Mouse (Mus musculus): Measurements from ENCODE around the gene Macrod2. TPM values are rescaled to one million over a fixed set of nuclear protein-coding genes. Genes with fewer than 3 reads are reported as not detected.
A peak's percentile ranks its signal among the peaks of the same experiment; 100 is the strongest.

Gene Macrod2
- polyA plus RNA-seq (2016; fragmentation: Nextera tagmentation; extraction: Ambion mirVana): 22.7 and 24.9 TPM in 2 replicates

GRCm38 (mm10) chr2:140395179-140395578 lies at the start of gene Macrod2:
Gene Macrod2, plus strand, starts transcription at chr2:140395309.
- WGBS: under 1% methylated on average over 47 of the region's 47 CpGs

DNA sequence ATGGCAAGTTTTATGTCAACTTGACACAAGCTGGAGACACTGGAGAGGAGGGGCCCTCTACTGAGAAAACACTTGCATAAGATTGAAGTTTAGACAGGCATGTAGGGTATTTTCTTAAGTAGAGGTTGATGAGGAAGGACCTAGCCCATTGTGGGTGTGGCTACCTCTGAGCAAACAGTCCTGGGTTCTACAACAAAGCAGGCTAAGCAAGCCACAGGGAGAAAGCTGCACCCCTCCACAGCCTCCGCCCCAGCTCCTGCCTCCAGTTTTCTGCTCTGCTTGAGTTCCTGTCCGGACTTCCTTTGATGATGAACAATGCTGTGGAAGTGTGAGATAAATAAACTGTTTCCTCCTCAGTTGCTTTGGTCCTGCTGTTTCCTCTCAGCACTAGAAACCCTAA lies 35.2 kb upstream of the Macrod2 start:
- Histone ChIP-seq H3K4me3 (no peak overlapping the region), H3K4me2 (no peak overlapping the region), H3K9me3 (replicated peaks) (no peaks in the 10 kb centered on the region), H3K27me3 (replicated peaks) (no peaks in the 10 kb centered on the region), H3K27ac (ENCODE audit: poor library complexity, severe bottlenecking) (no peak overlapping the region), H3K36me3 (no peaks in the 10 kb centered on the region), H3K4me1 (replicated peaks) (no peaks in the 10 kb centered on the region), H3K9ac (no peak overlapping the region)
- WGBS: 34% methylated on average over 2 of the region's 2 CpGs
- ATAC-seq (ENCODE audit: insufficient number of reproducible peaks, low FRiP score): peak; percentile 73

More at GRCm38 (mm10) chr2:140395179-140395578, at the start of gene Macrod2:
- Histone ChIP-seq H3K4me1 (replicated peaks) (no peaks in the 10 kb centered on the region), H3K4me3 (peak within 1 kb of the TSS; percentile 71), H3K36me3 (no peaks in the 10 kb centered on the region), H3K9ac (peak within 1 kb of the TSS; percentile 80), H3K27me3 (replicated peaks) (no peaks in the 10 kb centered on the region), H3K9me3 (replicated peaks) (no peaks in the 10 kb centered on the region), H3K27ac (ENCODE audit: poor library complexity, severe bottlenecking) (peak within 1 kb of the TSS; percentile 54; the same call in 1 of the 2 replicates), H3K4me2 (peak within 1 kb of the TSS; percentile 80)
- peak; percentile 99 for ATAC-seq (ENCODE audit: insufficient number of reproducible peaks, low FRiP score)

DNA sequence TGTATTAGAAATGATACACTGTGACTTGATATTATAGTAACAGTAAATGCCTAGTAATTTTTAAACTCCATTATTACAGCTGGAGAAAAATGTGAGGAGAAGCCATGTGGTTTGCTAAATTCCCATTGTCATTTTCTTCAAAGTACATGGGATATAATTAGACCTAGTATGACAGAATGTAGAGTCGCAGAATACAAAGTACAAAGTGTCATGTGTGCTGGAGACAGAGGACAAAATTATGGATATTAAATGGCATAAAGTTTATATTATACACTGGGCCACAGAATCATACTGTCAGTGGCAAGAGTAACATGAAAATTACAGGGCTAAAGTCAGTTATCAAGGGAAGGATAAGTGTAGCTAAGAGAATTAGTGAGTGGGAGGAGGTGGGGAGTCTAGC lies 30.3 kb upstream of the Macrod2 start:
- Histone ChIP-seq H3K9me3 (replicated peaks) (no peaks in the 10 kb centered on the region), H3K4me3 (no peak overlapping the region), H3K9ac (no peak overlapping the region), H3K4me2 (no peak overlapping the region), H3K4me1 (replicated peaks) (no peaks in the 10 kb centered on the region), H3K27ac (ENCODE audit: poor library complexity, severe bottlenecking) (no peak overlapping the region), H3K27me3 (replicated peaks) (no peaks in the 10 kb centered on the region), H3K36me3 (no peaks in the 10 kb centered on the region)
- ATAC-seq (ENCODE audit: insufficient number of reproducible peaks, low FRiP score): no peak
- 71% methylated on average over 1 of the region's 1 CpGs for WGBS

DNA sequence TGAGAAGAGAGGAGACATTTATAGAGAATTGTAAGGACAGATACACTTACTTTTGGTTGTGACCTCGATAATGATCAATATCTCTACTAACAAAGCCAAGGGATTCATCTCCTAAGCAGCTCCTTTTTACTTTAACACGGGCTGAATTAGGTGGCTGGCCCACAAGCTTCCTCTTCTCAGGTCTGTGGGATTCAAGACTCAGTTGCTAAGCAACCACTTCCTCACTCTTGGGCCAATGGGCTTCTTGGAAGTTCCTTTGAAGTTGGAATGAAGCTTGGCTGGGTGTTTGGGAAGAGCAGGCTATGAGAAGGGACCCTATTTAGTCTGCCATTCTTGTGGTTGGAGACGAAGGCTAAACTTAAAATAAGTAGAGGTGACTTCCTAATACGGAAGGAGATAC lies 5.6 kb upstream of the Macrod2 start, which contains the start of gene Sel1l2:
Sel1l2 (minus strand) TSS at position 182 of the 400 bp plus-strand sequence.
- Histone ChIP-seq H3K9me3 (replicated peaks) (no peaks in the 10 kb centered on the region), H3K4me1 (replicated peaks) (no peaks in the 10 kb centered on the region), H3K27me3 (replicated peaks) (no peaks in the 10 kb centered on the region), H3K27ac (ENCODE audit: poor library complexity, severe bottlenecking) (no peak within 1 kb of the TSS), H3K4me3 (no peak within 1 kb of the TSS), H3K36me3 (no peaks in the 10 kb centered on the region), H3K4me2 (no peak within 1 kb of the TSS), H3K9ac (no peak within 1 kb of the TSS)
- 39% methylated on average over 4 of the region's 4 CpGs for WGBS
- ATAC-seq (ENCODE audit: insufficient number of reproducible peaks, low FRiP score): no peak

- Histone ChIP-seq H3K9me3 (replicated peaks) (no peaks in the 10 kb centered on the region), H3K27ac (ENCODE audit: poor library complexity, severe bottlenecking) (peak overlapping the region; percentile 54; the same call in 1 of the 2 replicates), H3K36me3 (no peaks in the 10 kb centered on the region), H3K27me3 (replicated peaks) (no peaks in the 10 kb centered on the region), H3K9ac (peak overlapping the region; percentile 80), H3K4me3 (peak overlapping the region; percentile 71), H3K4me1 (replicated peaks) (no peaks in the 10 kb centered on the region), H3K4me2 (peak overlapping the region; percentile 80)
- under 1% methylated on average over 56 of the region's 58 CpGs for WGBS
- peak; percentile 73 for ATAC-seq (ENCODE audit: insufficient number of reproducible peaks, low FRiP score)
Observed at GRCm38 (mm10) chr2:140395744-140396231, 679 bp downstream of the Macrod2 start.

DNA sequence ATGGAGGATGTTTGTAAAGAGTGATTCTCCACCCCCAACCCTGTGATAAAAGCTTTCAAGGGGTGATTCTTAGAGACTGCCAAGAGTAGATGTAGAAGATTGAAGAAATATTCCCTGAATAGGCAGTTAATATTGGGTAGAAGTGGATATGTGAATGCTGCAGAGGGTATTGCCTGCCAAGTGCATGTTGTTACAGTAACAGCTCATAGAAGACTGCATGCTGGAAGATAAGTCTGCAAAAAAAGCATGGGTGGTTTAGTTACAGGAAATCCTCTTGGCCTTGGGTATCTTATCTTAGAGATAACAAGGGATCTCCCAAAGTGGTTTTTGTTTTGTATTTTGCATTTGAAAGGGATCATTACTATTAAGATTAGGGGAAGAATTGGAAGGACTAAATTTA lies 30.7 kb downstream of the Macrod2 start:
- H3K9ac ChIP-seq: no peak overlapping the region
- H3K4me3 ChIP-seq: no peak overlapping the region
- H3K36me3 ChIP-seq: no peaks in the 10 kb centered on the region
- H3K27me3 ChIP-seq (replicated peaks): no peaks in the 10 kb centered on the region
- no peak overlapping the region for H3K4me2 ChIP-seq
- no peak overlapping the region for H3K27ac ChIP-seq (ENCODE audit: poor library complexity, severe bottlenecking)
- ATAC-seq (ENCODE audit: insufficient number of reproducible peaks, low FRiP score): no peak
- H3K9me3 ChIP-seq (replicated peaks): no peaks in the 10 kb centered on the region
- no peaks in the 10 kb centered on the region for H3K4me1 ChIP-seq (replicated peaks)

DNA sequence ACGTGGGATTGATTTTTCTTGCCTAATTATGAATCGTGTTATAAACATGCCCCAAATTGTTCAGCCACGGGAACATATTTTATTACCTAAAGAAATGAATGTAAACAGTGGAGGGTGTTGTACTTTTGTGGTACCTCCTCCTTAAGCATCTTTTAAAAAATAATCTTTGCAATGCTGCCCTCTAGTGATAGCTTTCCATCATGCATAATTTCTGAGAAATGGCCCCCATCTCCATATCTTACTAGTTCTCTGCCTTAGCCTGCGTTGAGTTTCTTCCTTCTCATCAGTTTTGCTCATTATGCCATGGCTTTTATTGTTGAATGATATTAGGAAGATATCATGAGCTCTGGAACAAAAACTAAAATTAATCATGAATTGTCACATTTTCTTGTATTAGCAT lies 32.2 kb downstream of the Macrod2 start:
- Histone ChIP-seq H3K4me2 (no peak overlapping the region), H3K4me1 (replicated peaks) (no peaks in the 10 kb centered on the region), H3K27ac (ENCODE audit: poor library complexity, severe bottlenecking) (no peak overlapping the region), H3K36me3 (no peaks in the 10 kb centered on the region), H3K4me3 (no peak overlapping the region), H3K9me3 (replicated peaks) (no peaks in the 10 kb centered on the region), H3K9ac (no peak overlapping the region), H3K27me3 (replicated peaks) (no peaks in the 10 kb centered on the region)
- 16% methylated on average over 4 of the region's 4 CpGs for WGBS
- ATAC-seq (ENCODE audit: insufficient number of reproducible peaks, low FRiP score): no peak

GRCm38 (mm10) chr2:140439081-140439480 lies 44.0 kb downstream of the Macrod2 start:
- H3K9me3 ChIP-seq (replicated peaks): no peaks in the 10 kb centered on the region
- H3K27me3 ChIP-seq (replicated peaks): no peaks in the 10 kb centered on the region
- no peak overlapping the region for H3K4me3 ChIP-seq
- H3K4me1 ChIP-seq (replicated peaks): no peaks in the 10 kb centered on the region
- ATAC-seq (ENCODE audit: insufficient number of reproducible peaks, low FRiP score): no peak
- no peak overlapping the region for H3K4me2 ChIP-seq
- H3K36me3 ChIP-seq: no peaks in the 10 kb centered on the region
- no peak overlapping the region for H3K27ac ChIP-seq (ENCODE audit: poor library complexity, severe bottlenecking)
- no peak overlapping the region for H3K9ac ChIP-seq
- WGBS: 72% methylated on average over 4 of the region's 4 CpGs

DNA sequence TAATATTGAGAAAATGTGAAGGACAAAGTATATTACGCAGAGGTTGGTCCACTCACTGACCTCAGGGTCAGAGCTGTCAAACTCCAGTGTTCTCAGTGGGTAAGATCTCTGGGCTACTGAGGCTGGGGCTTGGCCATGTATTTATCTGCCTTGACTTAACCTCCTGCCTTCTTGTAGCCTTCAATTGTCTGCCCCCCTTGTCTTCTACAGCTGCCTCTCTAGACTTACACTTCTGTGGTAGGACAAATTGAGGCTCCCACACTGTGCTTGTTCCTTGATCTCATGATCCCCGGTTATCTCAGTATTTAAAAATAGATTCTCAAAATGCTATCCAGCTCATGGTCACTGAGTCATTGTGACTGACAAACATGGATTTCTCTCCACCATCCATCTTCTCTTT lies 53.5 kb downstream of the Macrod2 start:
- Histone ChIP-seq H3K27me3 (replicated peaks) (no peaks in the 10 kb centered on the region), H3K9ac (no peak overlapping the region), H3K27ac (ENCODE audit: poor library complexity, severe bottlenecking) (no peak overlapping the region), H3K4me3 (no peak overlapping the region), H3K36me3 (no peaks in the 10 kb centered on the region), H3K4me1 (replicated peaks) (peaks cover 5% of the 10 kb centered on the region), H3K4me2 (no peak overlapping the region), H3K9me3 (replicated peaks) (no peaks in the 10 kb centered on the region)
- WGBS: 73% methylated on average over 2 of the region's 2 CpGs
- ATAC-seq (ENCODE audit: insufficient number of reproducible peaks, low FRiP score): no peak

GRCm38 (mm10) chr2:140475770-140476169 lies 80.7 kb downstream of the Macrod2 start:
- WGBS: 74% methylated on average over 2 of the region's 2 CpGs
- Histone ChIP-seq H3K9me3 (replicated peaks) (no peaks in the 10 kb centered on the region), H3K9ac (no peak overlapping the region), H3K4me1 (replicated peaks) (no peaks in the 10 kb centered on the region), H3K4me2 (no peak overlapping the region), H3K27me3 (replicated peaks) (no peaks in the 10 kb centered on the region), H3K36me3 (no peaks in the 10 kb centered on the region), H3K27ac (ENCODE audit: poor library complexity, severe bottlenecking) (no peak overlapping the region), H3K4me3 (no peak overlapping the region)
- no peak for ATAC-seq (ENCODE audit: insufficient number of reproducible peaks, low FRiP score)

- Histone ChIP-seq H3K4me1 (replicated peaks) (no peaks in the 10 kb centered on the region), H3K9me3 (replicated peaks) (no peaks in the 10 kb centered on the region), H3K9ac (no peak overlapping the region), H3K4me3 (no peak overlapping the region), H3K27me3 (replicated peaks) (no peaks in the 10 kb centered on the region), H3K36me3 (no peaks in the 10 kb centered on the region), H3K27ac (ENCODE audit: poor library complexity, severe bottlenecking) (no peak overlapping the region), H3K4me2 (no peak overlapping the region)
- no peak for ATAC-seq (ENCODE audit: insufficient number of reproducible peaks, low FRiP score)
- WGBS: 71% methylated on average over 4 of the region's 4 CpGs
Observed at GRCm38 (mm10) chr2:140476891-140477290, 81.8 kb downstream of the Macrod2 start.

GRCm38 (mm10) chr2:140482604-140483003 lies 87.5 kb downstream of the Macrod2 start:
- Histone ChIP-seq H3K27me3 (replicated peaks) (no peaks in the 10 kb centered on the region), H3K4me3 (no peak overlapping the region), H3K9me3 (replicated peaks) (no peaks in the 10 kb centered on the region), H3K27ac (ENCODE audit: poor library complexity, severe bottlenecking) (no peak overlapping the region), H3K4me2 (no peak overlapping the region), H3K4me1 (replicated peaks) (no peaks in the 10 kb centered on the region), H3K9ac (no peak overlapping the region), H3K36me3 (no peaks in the 10 kb centered on the region)
- 70% methylated on average over 2 of the region's 2 CpGs for WGBS
- ATAC-seq (ENCODE audit: insufficient number of reproducible peaks, low FRiP score): no peak

Measured in heart, embryonic 12.5 days (tissue).